Mouse (Mus musculus) erythroid progenitor cell, adult 5-6 weeks (primary cell): ENCODE data around the gene Gm42715. TPM values are rescaled to one million over a fixed set of nuclear protein-coding genes. Genes with fewer than 3 reads are reported as not detected.
A peak's percentile ranks its signal among the peaks of the same experiment; 100 is the strongest.

ENCODE experiments used
- ATAC-seq: replicated peaks from 2 replicates; pipeline ENCODE4 v1.8.0; 2016; ENCODE audit warnings: moderate number of reproducible peaks, mild to moderate bottlenecking, moderate TSS enrichment, inconsistent platforms; ENCODE audit not compliant: poor library complexity, low FRiP score, severe bottlenecking
- total RNA-seq, 2 experiments: library from RNA; stranded (forward) in 1 of 2; stranded (reverse) in 1 of 2; fragments of 150-400 nt in 1 of 2; fragments of 186-747, 209-891 nt in 1 of 2; gene quantifications; 2 replicates each; pipeline versions ENCODE4 v1.2.3 to v1.2.4; 2015 to 2017; ENCODE audit warnings: low replicate concordance in 2 of 2

Gene Gm42715
- total RNA-seq, 2 experiments from 2014 or later, result 45.8 to 58.7 TPM

DNA sequence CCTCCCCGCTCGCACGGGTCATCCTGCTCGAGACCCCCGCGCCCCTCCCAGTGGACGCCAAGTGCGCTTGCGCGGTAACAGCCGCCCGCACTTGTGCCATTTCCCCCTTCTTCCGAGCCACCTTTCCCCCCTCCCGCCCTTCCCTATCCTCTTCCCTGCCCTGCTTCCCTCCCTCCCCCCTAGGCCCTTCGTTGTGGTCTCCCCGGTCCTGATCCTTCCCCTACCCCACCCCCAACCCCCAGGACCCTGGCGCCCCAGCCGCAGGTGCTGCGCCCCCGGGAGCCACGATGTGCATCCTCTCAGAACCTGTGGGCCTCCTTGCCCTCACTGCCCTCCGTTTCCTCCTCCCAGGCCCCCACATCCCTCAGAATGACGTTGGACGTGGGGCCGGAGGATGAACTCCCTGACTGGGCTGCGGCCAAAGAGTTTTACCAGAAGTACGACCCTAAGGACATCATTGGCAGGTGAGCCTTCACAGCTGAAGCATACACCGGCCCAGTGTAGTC is 54.2 kb downstream of the Gm42715 start:
- no peak for ATAC-seq

GRCm38 (mm10) chr7:127574115-127574514 is 54.7 kb downstream of the Gm42715 start:
- no peak for ATAC-seq

DNA sequence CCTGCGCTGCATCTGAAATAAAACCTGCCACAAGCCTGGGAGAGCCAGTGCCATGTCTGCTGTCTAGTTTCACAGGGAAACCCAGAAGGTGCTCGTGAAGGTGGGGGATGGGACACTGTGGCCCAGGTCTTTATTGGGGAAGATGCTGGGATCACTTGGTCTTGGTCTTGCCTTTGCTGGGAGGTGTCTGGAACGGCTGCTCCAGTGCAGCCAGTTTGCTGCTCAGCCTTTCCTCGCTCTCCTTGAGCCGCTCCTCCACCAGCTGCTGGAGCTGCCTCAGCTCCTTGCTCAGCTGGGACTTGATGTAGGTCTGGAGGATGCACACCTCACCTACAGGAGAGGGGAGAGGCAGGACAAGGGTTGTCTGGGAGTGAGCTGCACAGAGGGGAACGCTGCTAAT is 63.9 kb downstream of the Gm42715 start:
- no peak for ATAC-seq

DNA sequence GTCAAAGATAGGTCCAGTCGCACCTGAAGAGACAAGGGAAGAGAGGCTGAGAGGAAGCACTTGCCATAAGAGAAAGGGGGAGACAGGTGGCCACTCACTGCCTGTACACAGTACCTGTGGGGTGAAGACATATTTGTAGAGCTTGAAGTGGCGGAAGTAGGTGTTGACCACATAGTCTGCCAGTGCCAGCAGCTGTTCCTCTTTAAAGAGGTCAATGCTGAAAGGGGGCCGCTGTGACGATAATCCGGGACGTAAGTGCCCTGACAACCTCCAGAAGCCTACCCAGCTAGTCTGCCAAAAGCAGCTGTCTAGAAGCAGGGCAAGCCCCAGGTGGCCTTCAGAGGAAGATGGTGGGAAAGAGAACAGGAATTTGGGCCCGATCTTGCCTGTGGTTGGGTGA is 65.6 kb downstream of the Gm42715 start:
- ATAC-seq, result no peak

DNA sequence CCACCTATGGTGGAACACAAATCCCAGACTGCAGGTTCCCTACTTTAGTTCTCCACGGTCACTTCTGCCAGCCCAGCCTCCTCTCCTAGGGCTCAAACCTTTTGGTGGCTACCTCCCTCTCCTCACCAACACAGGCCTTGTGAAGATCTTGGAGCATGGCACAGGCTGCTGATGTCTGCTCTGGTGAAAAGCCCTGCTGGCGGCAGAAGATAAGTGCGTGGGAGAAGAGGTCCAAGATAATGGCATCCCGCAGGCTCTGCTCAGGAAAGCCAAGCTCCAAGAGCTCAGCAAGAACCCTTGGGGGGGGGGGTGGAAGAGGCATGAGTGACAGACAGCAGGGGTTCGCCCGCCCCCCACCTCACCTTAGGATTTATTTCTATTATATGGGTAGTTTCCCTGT is 66.8 kb downstream of the Gm42715 start:
- peak; percentile 69 for ATAC-seq

DNA sequence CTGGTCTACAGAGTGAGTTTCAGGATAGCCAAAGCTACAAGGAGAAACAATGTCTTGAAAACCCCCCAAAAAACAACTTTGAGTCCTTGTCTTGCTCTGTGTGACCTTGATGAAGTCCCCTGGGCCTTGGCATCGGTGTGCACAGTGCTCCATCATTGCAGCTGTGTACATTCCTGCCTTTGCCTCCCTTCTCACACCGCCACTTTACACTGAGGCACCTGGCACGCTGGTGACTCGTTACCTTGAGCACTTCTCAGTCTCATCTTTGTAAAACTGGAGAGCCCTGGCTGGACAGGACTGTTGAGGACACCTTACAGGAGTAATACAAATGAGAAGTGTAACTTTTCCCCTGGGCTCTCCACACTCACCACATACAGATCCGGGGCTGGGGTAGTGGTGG is 67.8 kb downstream of the Gm42715 start:
- no peak for ATAC-seq

GRCm38 (mm10) chr7:127588011-127588871 is 68.9 kb downstream of the Gm42715 start, which contains the start of the genes Ccdc189 and Rnf40:
Gene Ccdc189, minus strand, starts transcription at chr7:127588595.
Gene Rnf40, plus strand, starts transcription at chr7:127588767.
- peak; percentile 86 for ATAC-seq

DNA sequence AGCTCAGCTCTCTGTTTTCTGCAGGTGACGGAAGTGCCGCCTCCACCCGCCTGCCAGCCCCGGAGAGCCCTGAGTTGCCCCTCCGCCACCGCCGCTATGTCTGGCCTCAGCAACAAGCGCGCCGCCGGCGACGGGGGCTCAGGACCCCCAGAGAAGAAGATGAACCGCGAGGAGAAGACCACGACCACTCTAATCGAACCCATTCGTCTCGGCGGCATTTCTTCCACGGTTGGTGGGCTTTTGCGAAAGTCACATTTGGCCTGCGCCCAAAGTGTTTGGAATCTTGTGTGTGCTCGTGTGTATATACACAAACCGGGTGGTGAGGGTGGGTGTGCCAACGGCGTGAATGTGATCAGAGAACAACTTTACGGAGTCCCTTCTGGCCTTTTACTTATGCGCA is 69.5 kb downstream of the Gm42715 start:
- ATAC-seq, result no peak; the same call in 1 of the 2 replicates

DNA sequence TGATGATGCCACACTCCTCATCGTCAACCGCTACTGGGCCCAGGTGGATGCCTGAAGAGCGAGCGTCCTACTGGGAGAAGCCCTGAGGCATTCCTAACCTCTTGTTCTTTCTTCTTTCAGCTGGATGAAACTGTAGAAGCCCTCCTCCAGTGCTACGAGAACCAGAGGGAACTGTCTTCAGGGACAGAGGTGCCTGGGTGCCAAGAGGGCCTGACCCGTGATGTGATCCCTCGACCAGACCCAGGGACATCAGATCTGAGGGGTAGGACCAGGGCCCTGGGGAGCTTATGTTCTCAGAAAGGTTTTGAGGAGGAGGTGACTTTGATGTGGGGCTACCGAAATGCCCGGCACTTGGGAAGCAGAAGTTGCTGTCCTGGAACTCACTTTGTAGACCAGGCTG is 70.3 kb downstream of the Gm42715 start:
- ATAC-seq, result no peak

DNA sequence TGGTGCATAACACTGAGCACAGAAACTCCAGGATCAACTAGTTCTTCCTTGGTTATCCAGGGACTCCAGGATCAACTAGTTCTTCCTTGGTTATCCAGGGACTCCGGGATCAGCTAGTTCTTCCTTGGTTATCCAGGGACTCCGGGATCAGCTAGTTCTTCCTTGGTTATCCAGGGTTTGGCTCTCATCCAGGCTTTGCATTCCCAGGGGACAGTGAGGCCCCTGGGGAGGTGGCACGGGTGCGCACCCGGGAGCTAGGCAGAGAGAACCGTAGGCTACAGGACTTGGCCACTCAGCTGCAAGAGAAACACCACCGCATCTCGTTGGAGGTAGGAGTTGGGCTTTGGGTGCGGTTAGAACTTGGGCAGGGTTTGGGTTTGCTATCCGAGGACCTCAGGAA is 71.7 kb downstream of the Gm42715 start:
- no peak for ATAC-seq

DNA sequence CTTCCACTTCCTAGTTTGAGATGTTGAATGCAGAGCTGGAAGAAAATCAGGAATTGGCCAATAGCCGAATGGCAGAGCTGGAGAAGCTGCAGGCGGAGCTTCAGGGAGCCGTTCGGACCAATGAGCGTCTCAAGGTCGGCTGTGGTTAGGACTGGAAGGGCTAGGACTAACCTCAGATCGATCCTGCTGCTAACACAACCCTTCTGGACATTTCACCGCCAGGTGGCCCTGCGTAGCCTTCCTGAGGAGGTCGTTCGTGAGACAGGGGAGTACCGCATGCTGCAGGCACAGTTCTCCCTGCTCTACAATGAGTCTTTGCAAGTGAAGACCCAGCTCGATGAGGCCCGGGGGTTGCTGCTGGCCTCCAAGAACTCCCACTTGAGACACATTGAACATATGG is 73.2 kb downstream of the Gm42715 start:
- no peak for ATAC-seq

GRCm38 (mm10) chr7:127596747-127597146 is 77.4 kb downstream of the Gm42715 start:
- ATAC-seq, result no peak

DNA sequence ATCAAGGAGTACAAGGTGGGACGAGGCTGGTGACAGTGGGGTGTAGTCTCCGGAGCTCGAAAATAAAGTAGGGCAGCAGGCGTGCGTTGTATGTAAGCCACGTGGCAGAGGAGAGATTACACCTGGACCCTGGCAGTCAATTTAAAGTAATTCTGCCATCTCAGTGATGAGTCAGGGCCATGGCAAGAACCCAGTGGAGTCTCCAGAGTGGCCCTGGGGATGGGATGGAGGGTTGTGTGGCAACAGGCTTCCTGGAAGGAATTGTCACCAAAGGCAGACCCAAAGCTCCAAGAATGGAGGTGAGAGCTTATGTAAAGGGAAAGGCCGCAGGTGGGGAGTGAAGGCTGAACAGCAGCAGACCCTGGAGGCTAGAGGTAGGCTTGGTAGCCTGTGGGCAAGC is 81.2 kb downstream of the Gm42715 start:
- no peak for ATAC-seq

GRCm38 (mm10) chr7:127601735-127602134 is 82.4 kb downstream of the Gm42715 start:
- no peak for ATAC-seq

DNA sequence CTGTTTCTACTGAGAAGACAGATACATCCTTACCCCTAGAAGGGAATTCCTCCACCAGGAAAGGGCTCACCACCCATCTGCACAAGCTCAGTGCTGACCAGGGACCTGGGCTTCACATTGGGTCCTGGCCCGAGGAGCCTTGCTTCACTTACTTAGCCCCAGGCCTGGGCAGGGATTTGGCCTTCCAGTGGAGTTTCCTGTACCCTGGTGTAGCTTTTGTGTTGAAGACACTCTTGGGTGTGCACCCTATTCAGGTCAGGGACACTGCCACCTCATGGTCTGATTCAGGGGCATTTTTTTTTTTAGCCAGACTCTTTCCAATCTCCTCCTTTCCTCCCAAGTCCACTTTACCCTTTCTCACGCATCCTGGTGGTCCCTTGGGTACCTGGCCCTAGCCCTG is 83.5 kb downstream of the Gm42715 start:
- ATAC-seq, result no peak

GRCm38 (mm10) chr7:127604256-127604655 is 84.9 kb downstream of the Gm42715 start:
- no peak for ATAC-seq

DNA sequence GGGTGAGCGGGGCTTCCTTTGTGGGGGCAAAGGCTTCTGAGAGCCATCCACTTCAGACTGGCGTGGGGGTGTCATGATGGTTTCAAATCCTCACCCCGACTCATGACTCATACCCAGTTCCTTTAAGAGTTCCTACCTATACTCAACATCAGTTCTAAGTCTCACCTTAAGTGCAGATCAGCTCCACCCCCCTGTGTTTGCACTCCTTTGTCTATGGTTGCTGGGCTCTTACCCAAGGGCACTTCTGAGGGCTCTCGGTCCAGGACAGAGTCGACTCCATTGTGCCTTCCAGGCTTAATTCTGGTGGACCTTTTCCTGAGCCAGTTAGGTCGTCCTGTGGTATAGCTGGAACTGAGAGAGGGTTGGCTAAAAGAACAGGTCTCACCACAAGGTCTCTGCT is 87.8 kb downstream of the Gm42715 start:
- no peak for ATAC-seq

- ATAC-seq, result no peak
Measured at GRCm38 (mm10) chr7:127611011-127611410, 91.6 kb downstream of the Gm42715 start.

DNA sequence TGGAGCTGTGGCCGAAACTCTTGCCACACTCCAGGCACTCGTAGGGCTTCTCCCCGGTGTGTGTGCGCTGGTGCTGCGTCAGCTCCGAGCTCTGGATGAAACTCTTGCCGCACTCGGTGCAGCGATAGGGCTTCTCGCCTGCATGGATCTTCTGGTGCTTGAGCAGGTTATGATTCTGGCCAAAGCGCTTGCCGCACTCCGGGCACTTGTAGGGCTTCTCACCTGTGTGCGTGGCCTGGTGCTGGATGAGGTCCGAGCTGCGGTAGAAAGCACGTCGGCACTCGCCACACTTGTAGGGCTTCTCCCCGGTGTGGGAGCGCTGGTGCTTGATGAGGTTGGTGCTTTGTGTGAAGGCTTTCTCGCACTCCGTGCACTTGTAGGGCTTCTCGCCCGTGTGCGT is 92.2 kb downstream of the Gm42715 start:
- ATAC-seq, result no peak

- no peak for ATAC-seq
Measured at GRCm38 (mm10) chr7:127613501-127613900, 94.1 kb downstream of the Gm42715 start.

DNA sequence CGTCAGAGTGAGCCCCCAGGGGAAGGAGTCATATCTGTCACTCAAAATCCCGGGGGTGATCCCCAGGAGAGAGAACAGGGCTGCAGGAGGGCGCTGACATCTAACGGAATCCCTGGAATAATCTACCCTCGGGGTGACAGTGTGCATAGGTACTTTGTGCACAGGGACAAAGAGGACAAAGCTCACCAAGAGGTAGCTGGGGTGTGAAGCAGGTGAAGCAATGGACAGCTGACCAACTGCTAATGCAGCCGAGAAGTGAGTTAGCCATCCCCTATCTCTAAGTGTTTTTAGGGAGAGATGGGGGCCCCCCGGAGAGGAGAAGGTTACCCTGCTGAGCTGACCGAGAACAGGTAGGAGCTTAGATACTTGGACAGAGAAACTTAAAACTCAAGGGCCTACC is 94.7 kb downstream of the Gm42715 start:
- ATAC-seq, result no peak

GRCm38 (mm10) chr7:127614511-127614890 is 95.1 kb downstream of the Gm42715 start:
- peak; percentile 37 for ATAC-seq
